In the genomic region with DNA sequence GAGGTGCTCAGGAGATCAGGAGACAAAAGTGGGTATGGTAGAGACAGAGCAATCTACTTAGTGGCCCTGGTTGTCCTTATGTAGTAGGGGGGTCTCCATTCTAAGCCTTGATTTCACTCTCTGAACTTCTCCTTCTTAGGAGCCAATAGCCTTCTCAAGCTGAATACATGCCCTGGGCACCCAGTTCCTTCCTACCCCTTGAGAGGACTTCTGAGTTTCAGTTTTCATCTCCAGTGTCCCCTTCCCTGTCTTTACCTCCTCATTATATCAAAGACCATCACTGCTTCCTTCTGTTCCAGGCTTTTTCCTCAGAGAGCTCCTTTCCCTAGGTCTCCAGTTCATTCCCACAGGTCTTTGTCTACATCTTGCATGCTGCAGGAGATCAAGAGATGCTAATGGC, we compare ENCODE assay signal across 8 mouse cellular contexts. TPM values are rescaled to one million over a fixed set of nuclear protein-coding genes. Genes with fewer than 3 reads are reported as not detected.
DNase-seq lines count a peak whose midpoint lies in the region; ATAC-seq and TF ChIP-seq lines count a peak whose summit lies in the region.

No protein-coding gene starts in this region.

- H3K4me2 ChIP-seq in forebrain, embryonic 12.5 days = peak overlapping the region; percentile 86
- H3K4me2 ChIP-seq in limb, embryonic 14.5 days (replicated peaks; ENCODE audit: low read depth, low read length, severe bottlenecking) = peak overlapping the region; percentile 81
- H3K4me2 ChIP-seq in neural tube, embryonic 15.5 days = peak overlapping the region; percentile 79

- H3K9me3 ChIP-seq in forebrain, embryonic 12.5 days = no peaks in the 10 kb centered on the region
- H3K9me3 ChIP-seq in limb, embryonic 14.5 days (ENCODE audit: control insufficient read depth, low read length) = no peaks in the 10 kb centered on the region
- H3K9me3 ChIP-seq in neural tube, embryonic 15.5 days (replicated peaks) = no peaks in the 10 kb centered on the region

- no peak for TF ChIP-seq CTCF in liver, adult 2 months (IDR thresholded peaks at IDR 0.05; ENCODE audit: low read depth, low read length)

- peaks cover 17% of the 10 kb centered on the region; the same call in 1 of the 2 replicates for H3K27me3 ChIP-seq in liver, adult 2 months (ENCODE audit: control insufficient read depth, insufficient read depth, low read length)
- H3K27me3 ChIP-seq in forebrain, embryonic 12.5 days = peaks cover 68% of the 10 kb centered on the region
- no peaks in the 10 kb centered on the region for H3K27me3 ChIP-seq in limb, embryonic 14.5 days (ENCODE audit: control insufficient read depth, insufficient read depth, low read length)
- peaks cover 65% of the 10 kb centered on the region for H3K27me3 ChIP-seq in neural tube, embryonic 15.5 days (replicated peaks)

- no peak for DNase-seq in liver, adult 2 months (ENCODE audit: extremely low read depth, low read depth, low spot score)
- no peak for DNase-seq in liver
- DNase-seq in limb, embryonic 14.5 days (ENCODE audit: low spot score) = no peak
- no peak for DNase-seq in urinary bladder, postnatal 10 days (ENCODE audit: low spot score)
- DNase-seq in c-Kit-positive CD71-positive TER-119-positive erythroid progenitor cells, embryonic 14.5 days (ENCODE audit: low spot score) = no peak
- no peak for DNase-seq in lung, postnatal 36 days

- H3K4me3 ChIP-seq in liver, adult 2 months (ENCODE audit: insufficient read depth, low read depth, low read length) = peak overlapping the region; percentile 36; the same call in 1 of the 2 replicates
- peak overlapping the region; percentile 50 for H3K4me3 ChIP-seq in forebrain, embryonic 12.5 days (replicated peaks)
- H3K4me3 ChIP-seq in limb, embryonic 14.5 days (replicated peaks; ENCODE audit: low read length) = peak overlapping the region; percentile 95
- peak overlapping the region; percentile 49 for H3K4me3 ChIP-seq in neural tube, embryonic 15.5 days (replicated peaks)

- TF ChIP-seq POLR2A in liver, adult 2 months (IDR thresholded peaks at IDR 0.05; ENCODE audit: extremely low read depth, insufficient read depth, low read length) = no peak
- TF ChIP-seq POLR2A in limb, embryonic 14.5 days (IDR thresholded peaks at IDR 0.05; ENCODE audit: borderline replicate concordance, extremely low read depth, insufficient read depth, insufficient read length) = no peak

- ATAC-seq in forebrain, embryonic 12.5 days (ENCODE audit: low FRiP score) = no peak
- ATAC-seq in limb, embryonic 14.5 days (ENCODE audit: low FRiP score, low read depth) = no peak
- no peak for ATAC-seq in neural tube, embryonic 15.5 days (ENCODE audit: low FRiP score)

- H3K4me1 ChIP-seq in liver, adult 2 months (ENCODE audit: control insufficient read depth, insufficient read depth, low read length) = no peaks in the 10 kb centered on the region
- H3K4me1 ChIP-seq in forebrain, embryonic 12.5 days = peaks cover 22% of the 10 kb centered on the region
- peaks cover 39% of the 10 kb centered on the region for H3K4me1 ChIP-seq in limb, embryonic 14.5 days (ENCODE audit: control insufficient read depth, insufficient read depth, low read length)
- peaks cover 26% of the 10 kb centered on the region for H3K4me1 ChIP-seq in neural tube, embryonic 15.5 days

- H3K9ac ChIP-seq in liver, adult 2 months (ENCODE audit: low read depth, low read length) = no peak overlapping the region
- peak overlapping the region; percentile 70; the same call in 1 of the 2 replicates for H3K9ac ChIP-seq in forebrain, embryonic 12.5 days
- peak overlapping the region; percentile 98 for H3K9ac ChIP-seq in limb, embryonic 14.5 days (ENCODE audit: low read depth, low read length, severe bottlenecking)
- no peak overlapping the region for H3K9ac ChIP-seq in neural tube, embryonic 15.5 days (replicated peaks)

- peaks cover under 1% of the 10 kb centered on the region; the same call in 1 of the 2 replicates for H3K36me3 ChIP-seq in liver, adult 2 months (ENCODE audit: control insufficient read depth, insufficient read depth, low read length)
- H3K36me3 ChIP-seq in forebrain, embryonic 12.5 days (replicated peaks) = peaks cover 23% of the 10 kb centered on the region
- H3K36me3 ChIP-seq in limb, embryonic 14.5 days (ENCODE audit: control insufficient read depth, insufficient read depth, low read length) = peaks cover 27% of the 10 kb centered on the region
- peaks cover 20% of the 10 kb centered on the region for H3K36me3 ChIP-seq in neural tube, embryonic 15.5 days

- no peaks in the 10 kb centered on the region for H3K79me2 ChIP-seq in liver, adult 2 months (ENCODE audit: control insufficient read depth, insufficient read depth, low read length)

- H3K27ac ChIP-seq in liver, adult 2 months (replicated peaks; ENCODE audit: insufficient read depth, low read depth, low read length) = no peak overlapping the region
- no peak overlapping the region for H3K27ac ChIP-seq in forebrain, embryonic 12.5 days
- peak overlapping the region; percentile 96 for H3K27ac ChIP-seq in limb, embryonic 14.5 days (replicated peaks; ENCODE audit: low read depth, low read length)
- no peak overlapping the region for H3K27ac ChIP-seq in neural tube, embryonic 15.5 days (replicated peaks)

RNA-seq across cellular contexts. Expression of gene Scarf2, which starts 0.6 kb away (rescaled TPM):
- 1.8 and 2.3 TPM in 2 replicates for total RNA-seq in liver, adult 2 months (2014; rRNA removed)
- polyA plus RNA-seq in liver, adult 2 months (2012; rRNA removed) = 6.2 and 7.7 TPM in 2 replicates
- 5.3 and 7.3 TPM in 2 replicates for polyA plus RNA-seq in forebrain, embryonic 12.5 days (2016; fragmentation: Nextera tagmentation; extraction: Ambion mirVana)
- polyA plus RNA-seq in limb, embryonic 14.5 days (2012; rRNA removed) = 232 and 360 TPM in 2 replicates
- 51.3 and 64.9 TPM in 2 replicates for polyA plus RNA-seq in limb, embryonic 14.5 days (2014; fragmentation: Nextera tagmentation; extraction: Ambion mirVana)
- polyA plus RNA-seq in neural tube, embryonic 15.5 days (2015; fragmentation: Nextera tagmentation; extraction: Ambion mirVana) = 2.7 and 3.8 TPM in 2 replicates

RNA-seq across cellular contexts. Expression of gene B830017H08Rik, which starts 36.4 kb away (rescaled TPM):
- total RNA-seq in liver, adult 2 months (2014; rRNA removed) = not detected in 2 replicates
- polyA plus RNA-seq in liver, adult 2 months (2012; rRNA removed) = not detected in 2 replicates
- not detected in 2 replicates for polyA plus RNA-seq in forebrain, embryonic 12.5 days (2016; fragmentation: Nextera tagmentation; extraction: Ambion mirVana)
- polyA plus RNA-seq in limb, embryonic 14.5 days (2012; rRNA removed) = 0.49 and 0.58 TPM in 2 replicates
- polyA plus RNA-seq in limb, embryonic 14.5 days (2014; fragmentation: Nextera tagmentation; extraction: Ambion mirVana) = 0.17 and 0.69 TPM in 2 replicates
- 4.0 and 5.3 TPM in 2 replicates for polyA plus RNA-seq in neural tube, embryonic 15.5 days (2015; fragmentation: Nextera tagmentation; extraction: Ambion mirVana)

RNA-seq across cellular contexts. Expression of gene Klhl22, which starts 37.1 kb away (rescaled TPM):
- 9.7 and 10.2 TPM in 2 replicates for total RNA-seq in liver, adult 2 months (2014; rRNA removed)
- polyA plus RNA-seq in liver, adult 2 months (2012; rRNA removed) = 25.5 and 28.2 TPM in 2 replicates
- polyA plus RNA-seq in forebrain, embryonic 12.5 days (2016; fragmentation: Nextera tagmentation; extraction: Ambion mirVana) = 49.7 and 50.4 TPM in 2 replicates
- polyA plus RNA-seq in limb, embryonic 14.5 days (2012; rRNA removed) = 124 and 176 TPM in 2 replicates
- polyA plus RNA-seq in limb, embryonic 14.5 days (2014; fragmentation: Nextera tagmentation; extraction: Ambion mirVana) = 87.2 and 101 TPM in 2 replicates
- 86.2 and 89.1 TPM in 2 replicates for polyA plus RNA-seq in neural tube, embryonic 15.5 days (2015; fragmentation: Nextera tagmentation; extraction: Ambion mirVana)

RNA-seq across cellular contexts. Expression of gene Car15, which starts 41.6 kb away (rescaled TPM):
- 0.27 and 1.0 TPM in 2 replicates for total RNA-seq in liver, adult 2 months (2014; rRNA removed)
- 1.6 and 3.7 TPM in 2 replicates for polyA plus RNA-seq in liver, adult 2 months (2012; rRNA removed)
- 4.4 and 5.1 TPM in 2 replicates for polyA plus RNA-seq in forebrain, embryonic 12.5 days (2016; fragmentation: Nextera tagmentation; extraction: Ambion mirVana)
- polyA plus RNA-seq in limb, embryonic 14.5 days (2012; rRNA removed) = 8.6 and 11.5 TPM in 2 replicates
- 3.2 and 3.4 TPM in 2 replicates for polyA plus RNA-seq in limb, embryonic 14.5 days (2014; fragmentation: Nextera tagmentation; extraction: Ambion mirVana)
- polyA plus RNA-seq in neural tube, embryonic 15.5 days (2015; fragmentation: Nextera tagmentation; extraction: Ambion mirVana) = 2.8 and 3.2 TPM in 2 replicates

Comparison
In these comparisons a context has a peak if more than half of its experiments do, and no peak if none do; other contexts are left out.
1. H3K4me3 ChIP-seq: peak in every context shown above with its lines; median percentile 95 in limb, embryonic 14.5 days; 50 in forebrain, embryonic 12.5 days; 49 in neural tube, embryonic 15.5 days; 36 in liver, adult 2 months.
2. H3K9ac ChIP-seq: peak in forebrain, embryonic 12.5 days (single experiment) and limb, embryonic 14.5 days (single experiment); none in liver, adult 2 months (single experiment) and neural tube, embryonic 15.5 days (single experiment).
3. Peak in every context shown above with its lines, with median percentiles within 50 percentile points of each other: H3K4me2 ChIP-seq.